Mouse (Mus musculus): ENCODE results near the gene Gtf2b. TPM values are rescaled to one million over a fixed set of nuclear protein-coding genes. Genes with fewer than 3 reads are reported as not detected.

Gene Gtf2b
- polyA plus RNA-seq (2012; rRNA removed) = 58.3 and 69.3 TPM in 2 replicates

- peak; percentile 97 for DNase-seq (ENCODE audit: low read depth)
- TF ChIP-seq POLR2A (IDR thresholded peaks at IDR 0.05; ENCODE audit: borderline replicate concordance, extremely low read depth, insufficient read depth, insufficient read length, poor library complexity, severe bottlenecking) = peak; percentile 96
- no peak for TF ChIP-seq CTCF (IDR thresholded peaks at IDR 0.05; ENCODE audit: borderline replicate concordance, extremely low read depth, insufficient read depth, insufficient read length)
Measured at GRCm38 (mm10) chr3:142764995-142765777, at the start of gene Gtf2b. Gene Gtf2b, plus strand, starts transcription at chr3:142765045.

DNA sequence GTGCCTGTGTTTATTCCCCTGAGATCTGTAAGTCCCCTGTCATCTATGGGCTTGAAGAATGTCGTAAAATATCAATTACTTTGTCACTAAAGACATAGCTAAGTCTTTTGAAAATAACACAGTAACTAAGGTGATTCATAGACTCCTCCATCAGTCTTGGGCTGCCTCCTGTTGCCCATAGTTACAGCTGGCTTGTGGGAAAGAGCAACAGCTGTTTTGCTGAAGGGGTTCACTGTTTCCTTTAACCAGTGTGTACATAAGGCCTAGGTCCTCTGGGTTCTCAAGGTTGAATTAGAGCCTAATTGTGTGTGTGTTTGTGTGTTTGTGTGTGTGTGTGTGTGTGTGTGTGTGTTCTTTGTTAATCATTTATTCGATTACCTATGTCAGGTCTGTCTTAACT lies 39.4 kb upstream of the Gtf2b start:
- TF ChIP-seq POLR2A (IDR thresholded peaks at IDR 0.05; ENCODE audit: borderline replicate concordance, extremely low read depth, insufficient read depth, insufficient read length, poor library complexity, severe bottlenecking) (no peak), CTCF (IDR thresholded peaks at IDR 0.05; ENCODE audit: borderline replicate concordance, extremely low read depth, insufficient read depth, insufficient read length) (no peak)
- no peak for DNase-seq (ENCODE audit: low read depth)

DNA sequence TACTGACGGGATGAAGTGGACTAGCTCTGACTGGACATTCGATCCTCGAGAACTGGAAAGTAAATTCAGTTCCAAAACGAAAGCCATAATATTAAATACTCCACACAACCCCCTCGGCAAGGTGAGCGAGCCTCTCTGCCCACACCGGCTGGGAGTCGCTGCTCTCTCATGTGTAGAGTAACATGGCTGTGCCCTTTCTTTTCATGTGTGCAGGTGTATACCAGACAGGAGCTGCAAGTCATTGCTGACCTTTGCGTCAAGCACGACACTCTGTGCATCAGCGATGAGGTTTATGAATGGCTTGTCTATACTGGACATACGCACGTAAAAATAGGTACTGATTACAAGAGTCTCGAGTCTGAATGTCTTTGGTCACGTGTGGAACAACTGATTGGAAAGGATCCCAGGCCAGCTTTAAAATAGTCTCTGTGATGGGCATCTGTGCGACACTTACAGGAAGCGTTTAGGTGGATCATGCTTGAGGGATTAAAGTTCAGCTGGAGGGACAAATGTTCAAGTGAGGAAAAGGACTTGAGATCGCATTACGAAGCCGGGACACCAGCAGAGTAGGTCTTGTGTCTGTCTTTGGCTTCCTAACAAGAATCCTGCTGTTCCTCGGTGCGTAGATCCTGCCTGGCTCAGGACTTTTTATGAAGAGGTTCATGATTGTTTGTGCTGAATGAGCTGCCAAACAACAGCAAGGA lies 38.7 kb upstream of the Gtf2b start:
- no peak for DNase-seq (ENCODE audit: low read depth)
- TF ChIP-seq CTCF (IDR thresholded peaks at IDR 0.05; ENCODE audit: borderline replicate concordance, extremely low read depth, insufficient read depth, insufficient read length) = no peak

- no peak for DNase-seq (ENCODE audit: low read depth)
- no peak for TF ChIP-seq CTCF (IDR thresholded peaks at IDR 0.05; ENCODE audit: borderline replicate concordance, extremely low read depth, insufficient read depth, insufficient read length)
- TF ChIP-seq POLR2A (IDR thresholded peaks at IDR 0.05; ENCODE audit: borderline replicate concordance, extremely low read depth, insufficient read depth, insufficient read length, poor library complexity, severe bottlenecking) = no peak
Measured at GRCm38 (mm10) chr3:142734291-142734690, 30.6 kb upstream of the Gtf2b start.

GRCm38 (mm10) chr3:142740896-142741295 lies 23.9 kb upstream of the Gtf2b start:
- no peak for TF ChIP-seq CTCF (IDR thresholded peaks at IDR 0.05; ENCODE audit: borderline replicate concordance, extremely low read depth, insufficient read depth, insufficient read length)
- no peak for DNase-seq (ENCODE audit: low read depth)

DNA sequence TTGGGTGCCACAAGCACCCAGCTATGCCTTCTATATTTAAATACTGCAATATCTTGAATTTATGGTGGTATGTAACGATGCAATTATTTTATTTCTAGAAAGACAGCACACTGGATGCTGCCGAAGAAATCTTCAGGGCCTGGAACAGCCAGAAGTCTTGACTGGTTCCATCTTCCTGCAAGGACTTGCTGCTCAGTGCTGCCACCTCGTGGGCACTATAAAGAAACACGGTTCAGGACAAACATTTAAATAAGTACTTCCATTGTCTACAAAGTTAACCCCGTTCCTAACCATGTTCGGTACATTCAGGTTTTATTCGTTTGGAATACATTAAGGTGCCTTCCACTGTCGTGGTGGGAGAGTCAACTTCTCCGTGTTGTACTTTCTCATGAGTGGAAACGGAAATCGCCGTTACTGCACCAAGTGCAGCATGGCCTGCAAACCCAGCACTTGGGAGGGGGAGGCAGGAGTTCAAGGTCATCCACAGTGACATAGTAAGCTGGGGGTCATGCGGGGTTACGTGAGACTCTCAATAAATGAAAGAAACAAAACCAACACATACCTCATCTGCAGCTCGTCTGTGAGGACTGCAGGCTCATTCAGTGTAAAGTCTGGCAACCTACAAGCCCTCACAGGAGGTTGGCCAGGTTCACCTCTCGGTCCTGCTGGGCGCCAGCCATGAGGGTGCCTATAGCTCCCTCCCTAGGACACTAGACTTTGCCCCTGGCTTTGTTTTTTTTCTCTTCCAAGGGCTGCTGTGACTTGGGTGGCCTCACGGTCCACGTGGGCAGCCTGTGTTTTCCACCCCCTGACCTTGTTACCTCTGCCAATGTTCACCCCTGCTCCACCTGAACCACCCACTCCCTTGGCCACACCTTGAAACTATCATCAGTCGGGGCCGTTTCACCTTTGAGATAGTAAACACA lies 20.6 kb upstream of the Gtf2b start:
- peak; percentile 88 for DNase-seq (ENCODE audit: low read depth)
- TF ChIP-seq CTCF (IDR thresholded peaks at IDR 0.05; ENCODE audit: borderline replicate concordance, extremely low read depth, insufficient read depth, insufficient read length) (peak; percentile 77; the same call in 1 of the 2 replicates), POLR2A (IDR thresholded peaks at IDR 0.05; ENCODE audit: borderline replicate concordance, extremely low read depth, insufficient read depth, insufficient read length, poor library complexity, severe bottlenecking) (no peak)

DNA sequence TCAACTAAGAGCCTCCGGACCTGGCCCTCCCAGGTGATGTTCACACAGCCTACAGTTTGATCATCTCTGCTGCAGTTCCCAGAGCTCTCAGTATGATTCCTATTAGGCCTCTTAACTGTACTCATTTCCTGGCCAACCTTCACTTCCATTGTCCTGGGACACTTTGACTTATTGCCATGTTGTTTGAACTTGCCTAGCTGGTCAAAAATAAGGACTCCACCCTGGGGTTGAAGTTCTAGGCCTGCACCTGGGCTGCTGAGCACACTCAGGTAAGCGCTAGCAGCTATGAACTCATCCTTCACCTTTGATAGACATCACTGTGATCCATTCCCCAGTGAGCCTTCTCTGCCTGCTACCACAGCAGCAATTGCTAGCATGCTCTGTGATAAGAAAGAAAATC lies 19.8 kb upstream of the Gtf2b start:
- no peak for TF ChIP-seq POLR2A (IDR thresholded peaks at IDR 0.05; ENCODE audit: borderline replicate concordance, extremely low read depth, insufficient read depth, insufficient read length, poor library complexity, severe bottlenecking)
- TF ChIP-seq CTCF (IDR thresholded peaks at IDR 0.05; ENCODE audit: borderline replicate concordance, extremely low read depth, insufficient read depth, insufficient read length) = no peak
- DNase-seq (ENCODE audit: low read depth) = no peak

DNA sequence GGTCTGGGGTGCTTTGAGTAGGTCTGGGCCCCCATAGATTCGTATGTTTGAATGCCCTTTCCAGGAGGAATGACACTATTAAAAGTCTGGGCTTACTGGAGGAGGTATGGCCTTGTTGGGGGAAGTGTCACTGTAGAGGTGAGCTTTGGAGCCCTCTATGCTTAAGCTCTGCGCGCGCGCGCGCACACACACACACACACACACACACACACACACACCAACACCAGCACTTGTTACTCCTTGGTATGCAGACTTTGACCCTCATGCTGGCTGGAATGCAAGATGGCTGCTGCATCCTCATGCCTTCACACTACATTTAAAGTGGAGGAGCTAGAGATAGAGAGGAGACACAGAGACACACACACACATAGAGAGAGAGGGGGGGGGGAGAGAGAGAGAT lies 17.2 kb upstream of the Gtf2b start:
- TF ChIP-seq POLR2A (IDR thresholded peaks at IDR 0.05; ENCODE audit: borderline replicate concordance, extremely low read depth, insufficient read depth, insufficient read length, poor library complexity, severe bottlenecking) (no peak), CTCF (IDR thresholded peaks at IDR 0.05; ENCODE audit: borderline replicate concordance, extremely low read depth, insufficient read depth, insufficient read length) (no peak)
- DNase-seq (ENCODE audit: low read depth) = no peak

- TF ChIP-seq POLR2A (IDR thresholded peaks at IDR 0.05; ENCODE audit: borderline replicate concordance, extremely low read depth, insufficient read depth, insufficient read length, poor library complexity, severe bottlenecking) = no peak
- TF ChIP-seq CTCF (IDR thresholded peaks at IDR 0.05; ENCODE audit: borderline replicate concordance, extremely low read depth, insufficient read depth, insufficient read length) = no peak
- DNase-seq (ENCODE audit: low read depth) = no peak
Measured at GRCm38 (mm10) chr3:142749131-142749530, 15.7 kb upstream of the Gtf2b start.

DNA sequence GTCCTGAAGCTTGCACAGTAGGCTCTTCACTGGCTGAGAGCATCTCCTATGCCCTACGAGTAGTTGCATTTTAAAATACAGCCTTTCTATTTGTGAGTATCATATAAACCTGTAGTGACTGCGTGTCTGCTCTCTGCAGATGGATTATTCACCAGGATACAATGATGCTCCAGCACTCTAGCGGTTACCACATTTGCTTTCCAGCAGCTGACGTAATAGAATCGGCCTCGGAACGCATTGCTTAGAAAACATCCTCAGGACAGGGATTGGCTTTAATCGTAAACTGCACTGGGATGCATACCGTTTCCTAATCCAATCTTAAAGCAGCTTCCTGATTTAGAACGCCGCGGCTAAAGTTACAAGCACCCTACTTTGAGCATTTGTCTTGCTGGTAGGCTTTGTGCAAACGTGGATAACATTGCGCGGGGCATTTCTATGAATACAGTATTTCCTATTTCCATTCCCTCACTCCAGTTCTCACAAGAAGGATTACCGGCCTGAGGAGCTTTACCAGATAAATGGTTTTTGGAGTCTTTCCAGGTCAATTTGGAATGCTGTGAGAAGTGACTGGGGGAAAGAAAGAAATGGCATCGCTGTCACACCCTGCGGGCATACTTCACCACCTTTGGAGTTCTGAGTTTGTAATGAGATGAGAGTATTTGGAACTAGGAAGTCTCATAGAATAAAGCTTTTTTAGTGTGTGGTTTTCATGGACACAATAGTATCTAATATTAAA lies 9.5 kb upstream of the Gtf2b start:
- DNase-seq (ENCODE audit: low read depth) = peak; percentile 58
- TF ChIP-seq CTCF (IDR thresholded peaks at IDR 0.05; ENCODE audit: borderline replicate concordance, extremely low read depth, insufficient read depth, insufficient read length) (no peak), POLR2A (IDR thresholded peaks at IDR 0.05; ENCODE audit: borderline replicate concordance, extremely low read depth, insufficient read depth, insufficient read length, poor library complexity, severe bottlenecking) (no peak)

GRCm38 (mm10) chr3:142757841-142758240 lies 7.0 kb upstream of the Gtf2b start:
- DNase-seq (ENCODE audit: low read depth) = no peak
- no peak for TF ChIP-seq CTCF (IDR thresholded peaks at IDR 0.05; ENCODE audit: borderline replicate concordance, extremely low read depth, insufficient read depth, insufficient read length)
- TF ChIP-seq POLR2A (IDR thresholded peaks at IDR 0.05; ENCODE audit: borderline replicate concordance, extremely low read depth, insufficient read depth, insufficient read length, poor library complexity, severe bottlenecking) = no peak

Data from brain, embryonic 14.5 days (tissue).